Comparison of ENCODE assay signal across 8 mouse cellular contexts in genomic region chr9:45936883-45937282, GRCm38 (mm10). TPM values are rescaled to one million over a fixed set of nuclear protein-coding genes. Genes with fewer than 3 reads are reported as not detected.
A peak's percentile ranks its signal among the peaks of the same experiment; 100 is the strongest.
DNase-seq lines count a peak whose midpoint lies in the region; ATAC-seq lines count a peak whose summit lies in the region.

No protein-coding gene starts in this region.

- H3K9ac ChIP-seq in intestine, embryonic 15.5 days: no peak overlapping the region
- H3K9ac ChIP-seq in limb, embryonic 15.5 days: no peak overlapping the region

- H3K27ac ChIP-seq in intestine, embryonic 15.5 days: peak overlapping the region; percentile 51
- H3K27ac ChIP-seq in limb, embryonic 15.5 days: peak overlapping the region; percentile 27; the same call in 1 of the 2 replicates

- no peak overlapping the region for H3K4me3 ChIP-seq in intestine, embryonic 15.5 days (replicated peaks)
- no peak overlapping the region for H3K4me3 ChIP-seq in limb, embryonic 15.5 days

- no peaks in the 10 kb centered on the region for H3K9me3 ChIP-seq in intestine, embryonic 15.5 days
- no peaks in the 10 kb centered on the region for H3K9me3 ChIP-seq in limb, embryonic 15.5 days

- intact Hi-C loops in gastrocnemius, postnatal 14 days (cut with DNase I; ENCODE audit: low total_unique reads): loop anchor here (2.0 kb wide), 1 partner anchor 24 kb away; no protein-coding TSS in a partner anchor

- no peaks in the 10 kb centered on the region for H3K27me3 ChIP-seq in intestine, embryonic 15.5 days (replicated peaks)
- no peaks in the 10 kb centered on the region for H3K27me3 ChIP-seq in limb, embryonic 15.5 days

- WGBS in intestine, embryonic 15.5 days: 14% methylated on average over 3 of the region's 3 CpGs
- WGBS in limb, embryonic 15.5 days: 10% methylated on average over 3 of the region's 3 CpGs

- DNase-seq in A20 (ENCODE audit: low read depth, low spot score): peak; percentile 75
- DNase-seq in MEL-GATA-1-ER (ENCODE audit: extremely low read depth, low read depth): peak; percentile 11
- DNase-seq in cerebellum, postnatal 10 days: peak; percentile 81 to 83
- peak; percentile 66 for DNase-seq in gastrocnemius, postnatal 14 days
- peak; percentile 76 for DNase-seq in naive thymus-derived CD4-positive, alpha-beta T cell, adult 2 months (ENCODE audit: low read depth)
- DNase-seq in thymus, postnatal 25 days: peak; percentile 59

- H3K36me3 ChIP-seq in intestine, embryonic 15.5 days: peaks cover 11% of the 10 kb centered on the region
- H3K36me3 ChIP-seq in limb, embryonic 15.5 days: peaks cover 34% of the 10 kb centered on the region

- peak; percentile 63 for ATAC-seq in intestine, embryonic 15.5 days
- no peak for ATAC-seq in limb, embryonic 15.5 days (ENCODE audit: insufficient number of reproducible peaks, low FRiP score, low TSS enrichment, low read depth)

- H3K4me2 ChIP-seq in intestine, embryonic 15.5 days (replicated peaks): no peak overlapping the region
- no peak overlapping the region for H3K4me2 ChIP-seq in limb, embryonic 15.5 days

- peaks cover 10% of the 10 kb centered on the region; the same call in 1 of the 2 replicates for H3K4me1 ChIP-seq in intestine, embryonic 15.5 days (replicated peaks)
- peaks cover 18% of the 10 kb centered on the region for H3K4me1 ChIP-seq in limb, embryonic 15.5 days

RNA-seq across cellular contexts. Expression of gene Tagln, which starts 1.0 kb away (rescaled TPM):
- 10 to 100 TPM; 43.4 to 64.7 TPM for total RNA-seq in gastrocnemius, postnatal 14 days (2021)
- 304 and 345 TPM in 2 replicates for polyA plus RNA-seq in intestine, embryonic 15.5 days (2015; fragmentation: Nextera tagmentation; extraction: Ambion mirVana)
- polyA plus RNA-seq in limb, embryonic 15.5 days (2015; fragmentation: Nextera tagmentation; extraction: Ambion mirVana): 26.6 and 33.1 TPM in 2 replicates

RNA-seq across cellular contexts. Expression of gene Sidt2, which starts 18.2 kb away (rescaled TPM):
- 10 to 100 TPM; 53.8 to 60.0 TPM for total RNA-seq in gastrocnemius, postnatal 14 days (2021)
- 36.3 and 39.6 TPM in 2 replicates for polyA plus RNA-seq in intestine, embryonic 15.5 days (2015; fragmentation: Nextera tagmentation; extraction: Ambion mirVana)
- polyA plus RNA-seq in limb, embryonic 15.5 days (2015; fragmentation: Nextera tagmentation; extraction: Ambion mirVana): 50.6 and 66.1 TPM in 2 replicates

RNA-seq across cellular contexts. Expression of gene Rnf214, which starts 30.2 kb away (rescaled TPM):
- total RNA-seq in gastrocnemius, postnatal 14 days (2021): 10 to 100 TPM; 21.2 to 25.9 TPM
- polyA plus RNA-seq in intestine, embryonic 15.5 days (2015; fragmentation: Nextera tagmentation; extraction: Ambion mirVana): 36.2 and 36.9 TPM in 2 replicates
- polyA plus RNA-seq in limb, embryonic 15.5 days (2015; fragmentation: Nextera tagmentation; extraction: Ambion mirVana): 44.2 and 49.4 TPM in 2 replicates

RNA-seq across cellular contexts. Expression of gene Pcsk7, which starts 30.6 kb away (rescaled TPM):
- 10 to 100 TPM; 13.7 to 13.9 TPM for total RNA-seq in gastrocnemius, postnatal 14 days (2021)
- polyA plus RNA-seq in intestine, embryonic 15.5 days (2015; fragmentation: Nextera tagmentation; extraction: Ambion mirVana): 18.5 and 20.2 TPM in 2 replicates
- polyA plus RNA-seq in limb, embryonic 15.5 days (2015; fragmentation: Nextera tagmentation; extraction: Ambion mirVana): 22.9 and 24.5 TPM in 2 replicates

Comparison
In these comparisons a context has a peak if more than half of its experiments do, and no peak if none do; other contexts are left out.
1. DNase-seq: peak in every context shown above with its lines; median percentile 82 in cerebellum, postnatal 10 days; 76 in naive thymus-derived CD4-positive, alpha-beta T cell, adult 2 months; 75 in A20; 66 in gastrocnemius, postnatal 14 days; 59 in thymus, postnatal 25 days; 11 in MEL-GATA-1-ER.